Mouse (Mus musculus) C2C12 (cell line): ENCODE measurements at regions not wholly inside any gene's neighbourhood (a gene's known extent, or its start where the extent isn't known, plus 50 kb on each side); places are given as distances from the start of the nearest gene placed in this dataset.

Experiments
- H3K27me3 ChIP-seq: one replicate; pipeline ENCODE4 v1.6.1; 2011; ENCODE audit not compliant: control insufficient read depth, insufficient read depth, insufficient read length
- H3K36me3 ChIP-seq: one replicate; pipeline ENCODE4 v1.6.1; 2011; ENCODE audit not compliant: control insufficient read depth, insufficient read depth
- H3K4me3 ChIP-seq: one replicate; pipeline ENCODE4 v1.5.1; 2011; ENCODE audit warnings: mild to moderate bottlenecking, control low read depth; ENCODE audit not compliant: poor library complexity, insufficient read depth, severe bottlenecking
- H3K79me2 ChIP-seq: one replicate; pipeline ENCODE4 v1.6.1; 2011; ENCODE audit not compliant: control insufficient read depth, insufficient read depth
- H3K79me3 ChIP-seq: one replicate; pipeline ENCODE4 v1.6.1; 2011; ENCODE audit warnings: low read depth, control low read depth
- H3ac ChIP-seq: one replicate; pipeline ENCODE3; 2011; ENCODE audit warnings: low read depth; ENCODE audit not compliant: control insufficient read depth, insufficient read length
- CEBPB ChIP-seq: IDR thresholded peaks from one replicate; pipeline ENCODE4 v1.6.1; 2011; ENCODE audit warnings: low read depth, mild to moderate bottlenecking, control low read depth, moderate library complexity
- CTCF ChIP-seq: IDR thresholded peaks from one replicate; pipeline ENCODE4 v1.5.1; 2011; ENCODE audit not compliant: control insufficient read depth, insufficient read depth, insufficient read length
- FOSL1 ChIP-seq: IDR thresholded peaks from one replicate; pipeline ENCODE4 v1.8.0; 2011; ENCODE audit warnings: mild to moderate bottlenecking, low read length; ENCODE audit not compliant: poor library complexity, insufficient read depth, severe bottlenecking
- MAX ChIP-seq: IDR thresholded peaks from one replicate; pipeline ENCODE4 v1.6.1; 2011; ENCODE audit warnings: mild to moderate bottlenecking, control low read depth
- MYOD1 ChIP-seq: IDR thresholded peaks from one replicate; pipeline ENCODE4 v1.6.1; 2011; ENCODE audit warnings: low read depth; ENCODE audit not compliant: control insufficient read depth, insufficient read length
- MYOG ChIP-seq: IDR thresholded peaks from one replicate; pipeline ENCODE4 v1.6.1; 2011; ENCODE audit not compliant: control insufficient read depth, insufficient read length; ENCODE audit errors: extremely low read depth
- USF1 ChIP-seq: IDR thresholded peaks from one replicate; pipeline ENCODE4 v1.6.1; 2011; ENCODE audit warnings: low read depth, mild to moderate bottlenecking, control low read depth, moderate library complexity

DNA sequence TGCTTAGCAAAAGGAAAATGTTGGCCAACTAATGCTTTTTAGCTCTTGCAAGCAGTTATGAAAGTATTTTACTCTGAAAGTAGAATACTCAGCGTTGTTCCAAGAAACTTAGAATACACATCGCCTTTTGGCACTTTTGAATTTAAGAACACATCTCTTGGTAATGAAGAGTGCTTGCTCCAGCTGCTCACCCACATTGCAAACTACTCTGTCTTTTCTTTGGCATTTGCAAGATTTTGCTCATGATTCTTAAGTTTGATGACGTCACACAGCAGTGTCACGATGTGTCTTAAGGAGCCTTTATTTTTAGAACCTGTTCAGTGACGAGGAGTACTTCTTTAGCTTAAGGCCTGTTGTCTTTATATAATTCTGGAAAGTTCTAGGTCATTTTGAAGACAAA is 104.1 kb upstream of the Tdrd3 start:
- H3K36me3 ChIP-seq, result no peaks in the 10 kb centered on the region
- no peaks in the 10 kb centered on the region for H3K27me3 ChIP-seq
- no peak overlapping the region for H3K4me3 ChIP-seq
- TF ChIP-seq MAX (no peak), USF1 (no peak), FOSL1 (no peak), MYOG (no peak), CEBPB (no peak), MYOD1 (no peak), CTCF (no peak)
- no peaks in the 10 kb centered on the region for H3K79me2 ChIP-seq
- no peaks in the 10 kb centered on the region for H3K79me3 ChIP-seq
- H3ac ChIP-seq, result no peak overlapping the region

DNA sequence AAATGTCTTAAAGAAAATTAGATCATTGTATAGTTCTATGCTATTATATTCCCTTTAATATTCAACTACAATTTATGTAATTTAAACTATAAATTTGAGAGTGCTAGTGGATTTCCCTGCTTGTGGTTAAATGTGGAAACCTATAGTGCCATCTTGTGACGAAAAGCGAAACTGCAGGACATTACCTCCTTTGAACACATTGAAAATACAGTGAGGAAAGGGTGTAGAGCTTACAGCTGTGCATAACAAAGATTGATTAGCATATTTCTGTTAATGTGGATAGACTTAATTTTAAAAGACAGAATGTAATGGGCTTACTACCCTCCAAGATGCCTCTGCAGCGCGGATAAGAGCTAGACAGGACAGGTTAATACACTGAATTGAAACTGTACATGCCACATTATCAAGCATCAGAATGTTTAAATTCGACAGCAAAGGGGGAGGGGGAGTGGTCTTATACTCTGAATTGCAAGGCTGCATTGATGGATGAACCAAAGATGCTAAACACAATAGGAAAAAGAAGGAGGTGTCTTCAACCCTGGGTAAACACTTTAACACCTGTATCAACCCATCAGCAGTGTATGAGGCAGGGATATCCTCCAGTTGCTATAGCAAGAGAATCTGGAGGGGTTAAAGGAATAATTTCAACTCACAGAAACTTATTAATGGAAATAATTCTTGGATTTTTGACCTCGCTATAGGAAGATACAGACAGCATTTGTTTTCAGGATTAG is 101.3 kb upstream of the Tdrd3 start:
- H3ac ChIP-seq, result no peak overlapping the region
- H3K27me3 ChIP-seq, result no peaks in the 10 kb centered on the region
- no peak for TF ChIP-seq MYOD1

DNA sequence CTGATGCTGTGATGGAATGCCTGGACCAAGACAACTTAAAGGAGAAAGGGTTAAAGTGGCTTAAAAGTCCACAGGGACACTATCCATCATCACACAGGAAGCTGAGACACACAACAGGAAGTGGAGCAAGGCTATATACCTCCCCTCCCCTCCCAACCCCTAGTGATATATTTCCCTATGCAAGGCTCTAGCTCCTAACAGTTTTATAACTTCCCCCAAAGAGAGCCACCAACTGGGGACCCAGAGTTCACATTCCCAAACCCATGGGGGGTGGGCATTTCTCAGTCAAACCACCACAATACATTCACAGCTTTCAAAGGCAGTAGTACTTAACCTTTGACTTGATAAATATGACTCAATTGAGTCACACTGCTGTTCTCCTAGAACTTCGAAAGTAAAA is 88.6 kb upstream of the Tdrd3 start:
- TF ChIP-seq MYOD1, result no peak
- no peak for TF ChIP-seq CEBPB
- no peak for TF ChIP-seq FOSL1
- no peak for TF ChIP-seq CTCF
- TF ChIP-seq MAX, result no peak
- Histone ChIP-seq H3K79me3 (no peaks in the 10 kb centered on the region), H3ac (no peak overlapping the region), H3K36me3 (no peaks in the 10 kb centered on the region), H3K27me3 (no peaks in the 10 kb centered on the region), H3K4me3 (no peak overlapping the region), H3K79me2 (no peaks in the 10 kb centered on the region)

More for the DNA sequence above, 101.3 kb upstream of the Tdrd3 start:
- Histone ChIP-seq H3K79me2 (no peaks in the 10 kb centered on the region), H3K36me3 (no peaks in the 10 kb centered on the region), H3K4me3 (no peak overlapping the region), H3K79me3 (no peaks in the 10 kb centered on the region)

DNA sequence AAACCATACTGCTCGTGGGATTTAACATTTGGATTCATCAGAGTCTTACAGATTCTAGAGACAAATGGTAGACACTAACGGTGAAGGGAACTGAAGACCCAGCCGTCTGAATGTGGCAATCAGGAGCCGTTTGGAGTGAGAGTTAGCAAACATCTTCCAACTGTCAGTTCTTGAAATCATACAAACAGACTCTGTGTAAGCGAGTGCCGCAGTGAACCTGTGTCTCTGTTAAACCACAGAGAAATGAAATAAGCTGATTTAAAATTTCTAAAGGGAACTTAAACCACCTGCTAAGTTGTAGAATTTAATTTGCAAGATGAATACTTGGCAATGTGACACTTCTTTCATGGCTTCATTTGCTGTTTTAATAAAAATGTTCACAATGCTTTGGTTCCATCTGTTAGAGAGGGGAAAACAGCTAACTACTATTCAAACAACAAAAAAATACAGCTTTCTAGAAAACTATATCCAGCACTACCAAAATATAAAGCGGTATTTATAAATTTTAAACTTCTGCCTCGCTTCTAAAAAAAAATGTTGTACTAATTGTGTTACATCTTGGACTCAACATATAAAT is 78.4 kb upstream of the Tdrd3 start:
- H3K27me3 ChIP-seq, result no peaks in the 10 kb centered on the region
- no peaks in the 10 kb centered on the region for H3K79me2 ChIP-seq
- H3K4me3 ChIP-seq, result no peak overlapping the region
- no peak for TF ChIP-seq MAX
- no peak for TF ChIP-seq MYOG
- TF ChIP-seq FOSL1, result no peak
- no peak for TF ChIP-seq MYOD1
- TF ChIP-seq USF1, result no peak
- no peak for TF ChIP-seq CTCF
- no peak for TF ChIP-seq CEBPB
- H3K36me3 ChIP-seq, result no peaks in the 10 kb centered on the region
- no peak overlapping the region for H3ac ChIP-seq
- no peaks in the 10 kb centered on the region for H3K79me3 ChIP-seq

DNA sequence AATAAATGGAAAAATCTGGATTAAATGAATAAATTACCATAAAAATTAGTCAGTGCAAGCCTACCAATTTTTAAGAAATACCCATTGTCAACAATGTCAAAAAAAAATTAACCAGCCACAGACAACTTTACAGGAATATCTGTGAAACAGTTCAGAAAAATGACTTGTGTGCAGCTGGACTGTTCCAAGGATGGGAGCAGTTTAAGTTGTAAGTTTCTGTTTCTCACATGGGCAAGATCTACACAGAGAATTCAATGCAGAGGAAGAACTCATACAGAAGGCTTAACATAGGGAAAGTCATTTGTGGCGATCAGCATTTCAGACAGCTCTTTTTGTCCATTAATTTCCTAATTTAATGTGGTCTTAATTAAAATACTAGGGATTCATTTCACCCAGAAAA is 71.9 kb upstream of the Tdrd3 start:
- TF ChIP-seq CTCF (no peak), MAX (no peak), FOSL1 (no peak)
- H3K79me3 ChIP-seq, result no peaks in the 10 kb centered on the region
- H3K27me3 ChIP-seq, result no peaks in the 10 kb centered on the region
- no peak overlapping the region for H3ac ChIP-seq
- no peak overlapping the region for H3K4me3 ChIP-seq
- H3K36me3 ChIP-seq, result no peaks in the 10 kb centered on the region
- no peaks in the 10 kb centered on the region for H3K79me2 ChIP-seq

DNA sequence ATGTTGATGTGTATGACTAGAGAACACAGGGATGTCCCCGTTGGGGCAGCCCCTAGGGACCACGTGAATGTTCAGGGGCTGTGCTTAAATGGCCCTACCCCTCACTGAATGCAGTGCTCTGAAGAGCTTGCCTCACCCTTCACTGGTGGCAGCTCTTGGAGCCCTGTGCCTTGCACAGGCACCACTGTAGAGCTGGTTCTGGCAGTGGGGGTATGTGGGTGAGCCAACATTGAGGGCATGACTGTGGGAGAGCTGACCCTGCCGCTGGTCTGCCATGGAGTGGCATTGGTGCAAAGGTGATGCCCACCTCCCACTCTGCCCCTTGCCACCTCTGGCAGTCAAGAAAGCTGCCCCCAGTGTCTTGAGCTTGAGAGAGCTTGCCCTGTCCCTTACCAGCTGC is 69.6 kb upstream of the Tdrd3 start:
- H3ac ChIP-seq, result no peak overlapping the region

More for the DNA sequence above, 69.6 kb upstream of the Tdrd3 start:
- TF ChIP-seq MYOD1 (no peak), MAX (no peak), CTCF (no peak)
- Histone ChIP-seq H3K36me3 (no peaks in the 10 kb centered on the region), H3K79me2 (no peaks in the 10 kb centered on the region), H3K79me3 (no peaks in the 10 kb centered on the region), H3K4me3 (no peak overlapping the region), H3K27me3 (no peaks in the 10 kb centered on the region)
